Mouse (Mus musculus) gastrocnemius, postnatal 36 days (tissue): ENCODE measurements around the gene Usp30. TPM values are rescaled to one million over a fixed set of nuclear protein-coding genes. Genes with fewer than 3 reads are reported as not detected.

ENCODE experiments used
- DNase-seq, 2 experiments: peaks; one replicate each; pipeline ENCODE4 v3.0.0; 2022
- intact Hi-C: fragments of 180-260 bp; cut with DNase I; formaldehyde crosslinking; loops from one replicate; pipeline ENCODE4 v1.15.1; 2025
- total RNA-seq, 2 experiments: library from RNA; stranded (reverse); gene quantifications; 2 replicates each; pipeline ENCODE4 v1.2.3; 2021

Gene Usp30
- total RNA-seq, 2 experiments from 2014 or later: 7.3 to 9.2 TPM

GRCm38 (mm10) chr5:114152359-114153092, 87.3 kb downstream of the Usp30 start:
- no peak for DNase-seq
- intact Hi-C loops: no loop called here

DNA sequence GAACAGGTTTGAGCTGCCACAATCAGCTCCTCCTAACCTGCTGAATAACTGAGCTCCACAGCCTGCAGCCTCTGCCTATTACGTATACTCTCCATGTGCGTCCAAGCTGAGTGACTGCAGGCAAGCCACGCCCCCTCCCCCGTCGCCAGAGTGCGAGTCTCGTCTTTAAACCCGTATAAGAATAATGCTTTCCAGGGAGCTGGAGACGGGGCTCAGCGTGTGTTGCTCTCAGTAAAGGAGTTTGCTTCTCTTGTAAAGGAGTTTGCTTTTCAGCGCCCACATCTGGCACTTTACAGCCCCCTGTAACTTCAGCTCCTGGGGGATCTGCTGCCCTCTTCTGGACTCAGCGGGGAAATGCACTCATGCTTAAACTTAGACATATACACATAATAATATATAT, 88.2 kb downstream of the Usp30 start:
- intact Hi-C loops: no loop called here

GRCm38 (mm10) chr5:114154765-114155164, 89.5 kb downstream of the Usp30 start:
- intact Hi-C loops: no loop called here
- DNase-seq: no peak

More for the DNA sequence above, 88.2 kb downstream of the Usp30 start:
- no peak for DNase-seq

DNA sequence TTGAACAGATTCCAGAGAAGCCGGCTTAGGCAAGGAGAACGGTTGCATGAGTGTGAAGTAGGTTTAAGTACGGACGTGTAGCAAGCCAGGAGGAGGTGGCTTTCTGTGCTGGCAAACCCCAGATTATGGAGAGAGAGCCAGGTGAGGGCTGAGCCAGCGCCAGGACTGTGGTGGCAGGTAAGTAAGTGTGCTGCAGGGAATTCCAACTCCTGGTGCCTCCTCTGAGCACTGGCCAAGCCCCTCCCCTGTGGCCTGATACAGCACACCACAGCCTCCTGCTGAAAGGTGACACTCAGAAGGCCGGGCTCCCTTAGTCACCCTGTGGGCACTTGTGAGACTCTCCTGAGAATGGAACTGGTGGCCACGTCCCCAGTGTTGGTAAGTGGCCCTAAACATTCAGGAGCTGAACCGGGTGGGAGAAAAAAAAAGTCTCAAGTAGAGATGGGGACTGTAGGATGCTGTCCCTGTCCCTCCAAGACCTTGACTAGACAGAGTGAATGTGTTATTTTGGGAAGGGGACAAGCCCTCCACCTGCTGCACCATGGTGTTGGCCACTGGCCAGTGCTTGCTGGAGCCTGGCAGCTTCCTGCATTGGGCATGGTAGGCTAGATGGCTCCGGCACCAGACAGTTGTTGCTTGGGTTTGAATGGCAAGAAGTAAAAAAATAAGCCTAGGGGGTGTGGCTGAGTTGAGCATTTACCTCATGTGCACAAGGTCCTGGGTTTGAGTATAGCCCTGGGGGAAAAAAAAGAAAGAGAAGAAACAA, 90.1 kb downstream of the Usp30 start:
- DNase-seq: peak in 1 of 2 experiments; percentile 57
- intact Hi-C loops: no loop called here

DNA sequence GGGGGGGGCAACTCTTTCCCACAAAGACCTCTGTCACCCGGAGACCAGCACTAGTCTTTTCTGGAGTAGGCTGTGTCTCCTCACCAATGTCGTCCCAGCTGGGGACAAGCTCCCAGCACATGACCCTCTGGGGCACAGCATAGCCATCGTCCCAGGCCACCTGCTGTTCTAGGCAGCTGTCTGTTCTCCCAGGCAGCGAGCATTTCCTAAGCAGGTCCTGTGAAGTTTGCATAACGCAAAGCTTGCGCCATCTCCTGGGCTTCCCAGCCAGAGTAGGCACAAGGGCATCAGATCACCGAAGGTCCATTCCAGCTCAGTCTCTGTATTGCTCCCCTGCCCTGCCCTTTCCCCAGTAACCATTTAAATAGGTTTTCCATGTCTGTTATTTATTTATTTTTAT, 92.0 kb downstream of the Usp30 start:
- intact Hi-C loops: no loop called here
- no peak for DNase-seq

GRCm38 (mm10) chr5:114161424-114161823, 96.2 kb downstream of the Usp30 start:
- no peak for DNase-seq
- intact Hi-C loops: no loop called here

- intact Hi-C loops: no loop called here
Measured at GRCm38 (mm10) chr5:114162106-114162815, 97.0 kb downstream of the Usp30 start.

DNA sequence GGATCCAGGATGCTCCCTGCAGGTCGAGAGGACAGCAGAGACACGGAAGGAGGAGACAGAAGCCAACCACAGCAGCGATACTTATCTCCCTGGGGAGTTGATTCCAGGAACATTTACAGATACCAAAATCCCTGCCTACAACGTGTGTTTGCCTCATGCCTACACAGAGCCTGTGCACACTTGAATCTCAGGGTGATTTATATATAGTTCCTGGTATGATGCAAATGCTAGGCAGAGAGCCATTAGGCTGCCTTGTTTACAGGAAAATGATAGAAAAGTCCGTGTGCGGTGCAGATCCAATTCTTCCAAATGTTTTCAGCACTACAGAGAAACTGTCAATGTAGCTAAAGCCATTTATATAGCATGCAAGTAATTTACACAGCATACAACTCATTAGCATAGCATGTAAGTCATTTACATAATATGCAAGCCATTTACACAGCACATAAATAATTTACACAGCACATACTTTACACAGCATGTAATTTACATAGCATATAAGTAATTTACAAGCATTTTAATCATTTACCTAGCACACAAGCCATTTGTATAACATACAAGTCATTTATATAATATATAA, 97.9 kb downstream of the Usp30 start:
- intact Hi-C loops: no loop called here
- DNase-seq: no peak

More at GRCm38 (mm10) chr5:114162106-114162815, 97.0 kb downstream of the Usp30 start:
- DNase-seq: no peak

GRCm38 (mm10) chr5:114170345-114170744, 105.1 kb downstream of the Usp30 start:
- no peak for DNase-seq
- intact Hi-C loops: no loop called here

GRCm38 (mm10) chr5:114172936-114173335, 107.7 kb downstream of the Usp30 start:
- intact Hi-C loops: no loop called here
- no peak for DNase-seq

GRCm38 (mm10) chr5:114173458-114173857, 108.2 kb downstream of the Usp30 start:
- intact Hi-C loops: no loop called here
- no peak for DNase-seq

DNA sequence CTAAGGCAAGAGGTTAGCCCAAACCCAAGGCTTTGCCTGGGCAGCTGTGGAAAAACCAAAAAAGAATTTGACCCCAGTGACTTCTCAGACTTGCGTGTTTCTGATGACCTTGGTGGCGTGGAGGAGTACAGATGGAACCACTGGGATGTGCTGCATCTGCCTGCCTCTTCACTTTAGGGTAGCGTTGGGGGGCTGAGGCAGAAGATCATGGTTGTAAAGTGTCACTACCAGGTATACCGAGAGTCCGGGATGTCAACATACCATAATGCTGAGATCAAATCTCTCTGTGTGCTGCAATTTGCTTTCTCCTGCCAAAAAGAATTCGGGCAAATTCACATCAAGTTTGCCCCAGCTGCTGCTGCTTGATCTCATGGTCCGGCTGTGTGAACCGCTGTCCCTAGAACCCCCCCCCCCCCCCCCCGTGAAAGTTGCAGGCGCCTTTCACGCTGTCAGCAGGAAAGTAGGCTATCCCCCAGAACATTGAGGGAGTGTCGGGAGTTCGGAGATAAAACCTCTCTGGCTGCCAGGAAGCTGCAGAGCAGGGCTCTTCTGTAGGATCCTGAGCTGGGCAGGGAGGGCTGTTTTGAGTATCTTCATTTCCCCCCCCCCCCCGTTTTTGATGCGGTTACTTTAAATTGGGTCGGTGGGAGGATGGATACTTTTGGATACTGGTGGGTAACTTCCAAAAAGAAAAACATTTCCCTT, 108.8 kb downstream of the Usp30 start:
- DNase-seq: no peak
- intact Hi-C loops: no loop called here

Other genes with a start within 250 kb of the Usp30 start
- gene Selplg, start 232.8 kb upstream of the Usp30 start, total RNA-seq: 1 to 10 TPM; 1.0 to 1.2 TPM
- 10 to 100 TPM; 10.6 to 14.4 TPM for gene Coro1c, start 156.7 kb upstream of the Usp30 start, total RNA-seq
- 1 to 10 TPM; 5.1 to 7.5 TPM for gene Ssh1, start 71.6 kb upstream of the Usp30 start, total RNA-seq
- gene Dao, start 61.8 kb upstream of the Usp30 start, total RNA-seq: not detected
- not detected for gene Svop, start 26.1 kb downstream of the Usp30 start, total RNA-seq
- gene Alkbh2, start 62.8 kb downstream of the Usp30 start, total RNA-seq: under 1 TPM; 0.59 to 0.69 TPM
- 10 to 100 TPM in 1 of 2 experiments, 1 to 10 TPM in 1; 9.7 to 13.2 TPM for gene Ung, start 64.9 kb downstream of the Usp30 start, total RNA-seq
- gene Acacb, start 81.1 kb downstream of the Usp30 start, total RNA-seq: 100 to 1,000 TPM; 138 to 166 TPM
- not detected for gene Foxn4, start 208.3 kb downstream of the Usp30 start, total RNA-seq
- under 1 TPM in 1 of 2 experiments, not detected in 1; 0.35 TPM for gene Myo1h, start 223.7 kb downstream of the Usp30 start, total RNA-seq